Mouse (Mus musculus) embryonic facial prominence, embryonic 12.5 days (tissue): ENCODE data around the gene Gm3417. TPM values are rescaled to one million over a fixed set of nuclear protein-coding genes. Genes with fewer than 3 reads are reported as not detected.

Source experiments
- ATAC-seq: fragments of 200-750 bp; cut with Nextera tagmentation; 2 replicates; pipeline ENCODE4 v1.8.0; 2017; ENCODE audit not compliant: insufficient number of reproducible peaks, insufficient read depth, low FRiP score, low TSS enrichment
- H3K27ac ChIP-seq: fragments of 300-500 bp; sonication (generic); 2 replicates; pipeline ENCODE4 v1.5.1; 2016; ENCODE audit warnings: mild to moderate bottlenecking
- H3K27me3 ChIP-seq: fragments of 300-500 bp; sonication (generic); 2 replicates; pipeline ENCODE4 v1.6.1; 2016; ENCODE audit warnings: mild to moderate bottlenecking, moderate library complexity
- H3K36me3 ChIP-seq: fragments of 300-500 bp; sonication (generic); 2 replicates; pipeline ENCODE4 v1.6.1; 2016; ENCODE audit warnings: mild to moderate bottlenecking
- H3K4me1 ChIP-seq: fragments of 300-500 bp; sonication (generic); 2 replicates; pipeline ENCODE4 v1.6.1; 2016
- H3K4me2 ChIP-seq: fragments of 300-500 bp; sonication (generic); replicated peaks from 2 replicates; pipeline ENCODE4 v1.6.1; 2016; ENCODE audit warnings: mild to moderate bottlenecking, moderate library complexity
- H3K4me3 ChIP-seq: fragments of 300-500 bp; sonication (generic); 2 replicates; pipeline ENCODE4 v1.5.1; 2016; ENCODE audit warnings: mild to moderate bottlenecking
- H3K9ac ChIP-seq: fragments of 300-500 bp; sonication (generic); 2 replicates; pipeline ENCODE4 v1.6.1; 2016; ENCODE audit warnings: mild to moderate bottlenecking, moderate library complexity
- H3K9me3 ChIP-seq: fragments of 300-500 bp; sonication (generic); 2 replicates; pipeline ENCODE4 v1.6.1; 2016; ENCODE audit warnings: mild to moderate bottlenecking, moderate library complexity
- WGBS: fragments of 180-500 bp; shearing (Covaris S2); methylation state at CpG from one replicate; pipeline ENCODE4 v1.1.7; 2016; 5-methylcytosine and 5-hydroxymethylcytosine counted together
- polyA plus RNA-seq: library from polyadenylated mRNA; unstranded; fragments of >200 nt; fragmentation: Nextera tagmentation; extraction: Ambion mirVana; gene quantifications from 2 replicates; pipeline ENCODE4 v1.2.1, GENCODE M21; 2016

Gm3417 gene
- polyA plus RNA-seq, 1 experiment from 2014 or later = not detected

DNA sequence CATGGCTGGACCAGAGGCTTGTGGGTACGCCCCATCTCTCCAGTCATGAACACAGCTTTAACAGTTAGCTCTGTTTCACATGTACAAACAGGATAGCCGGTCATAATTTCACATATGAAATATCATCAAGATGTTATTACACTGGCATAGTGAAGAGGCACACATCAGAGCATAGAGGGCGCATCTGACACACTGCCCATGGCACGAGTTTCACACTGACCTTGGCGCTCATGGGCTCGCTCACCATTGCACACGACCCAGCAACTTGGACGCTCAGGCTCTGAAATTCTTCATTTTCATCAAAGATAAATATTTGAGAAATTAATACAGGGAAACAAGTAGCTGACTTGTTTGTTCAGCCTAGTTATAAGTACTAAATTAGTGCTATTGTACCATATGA lies 60.7 kb downstream of the Gm3417 start:
- Histone ChIP-seq H3K36me3 (no peaks in the 10 kb centered on the region), H3K9ac (no peak overlapping the region), H3K27ac (no peak overlapping the region), H3K27me3 (no peaks in the 10 kb centered on the region), H3K4me1 (no peaks in the 10 kb centered on the region), H3K9me3 (no peaks in the 10 kb centered on the region), H3K4me2 (no peak overlapping the region), H3K4me3 (no peak overlapping the region)
- 90% methylated on average over 8 of the region's 8 CpGs for WGBS
- ATAC-seq = no peak

DNA sequence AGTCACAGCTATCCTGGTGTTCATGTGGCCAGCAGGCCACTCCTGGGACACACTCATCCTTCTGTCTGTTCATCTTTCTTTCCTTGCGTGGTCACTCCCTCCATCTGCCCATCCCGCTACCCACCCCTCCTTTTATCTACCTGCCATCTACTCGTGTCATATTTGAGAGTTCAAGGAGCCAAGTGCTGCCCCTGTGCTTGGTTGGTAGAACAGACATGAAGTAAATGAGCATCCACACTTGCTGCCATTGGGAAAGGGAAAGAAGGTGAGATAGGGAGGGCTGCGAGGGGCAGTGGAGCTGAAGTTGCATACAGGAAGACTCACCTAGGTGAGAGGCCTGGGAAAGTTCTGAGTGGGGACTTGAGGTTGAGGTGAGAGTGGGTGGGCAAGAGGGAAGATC lies 64.2 kb downstream of the Gm3417 start:
- H3K27ac ChIP-seq = no peak overlapping the region
- no peak overlapping the region for H3K4me2 ChIP-seq
- no peaks in the 10 kb centered on the region for H3K9me3 ChIP-seq
- H3K27me3 ChIP-seq = no peaks in the 10 kb centered on the region
- ATAC-seq = no peak
- no peak overlapping the region for H3K4me3 ChIP-seq
- H3K9ac ChIP-seq = no peak overlapping the region
- no peaks in the 10 kb centered on the region for H3K36me3 ChIP-seq
- H3K4me1 ChIP-seq = no peaks in the 10 kb centered on the region
- 85% methylated on average over 4 of the region's 4 CpGs for WGBS

Other genes starting within 250 kb of the Gm3417 start
- 4.7 and 5.8 TPM in 2 replicates for gene Wdr27, start 35.6 kb downstream of the Gm3417 start, polyA plus RNA-seq
- gene 1600012H06Rik, start 35.6 kb downstream of the Gm3417 start, polyA plus RNA-seq = 30.7 and 33.3 TPM in 2 replicates
- gene Phf10, start 17.5 kb downstream of the Gm3417 start, polyA plus RNA-seq = 34.3 and 34.7 TPM in 2 replicates
- 11.1 and 12.2 TPM in 2 replicates for gene 9030025P20Rik, start 322 bp downstream of the Gm3417 start, polyA plus RNA-seq
- gene Gm3435, start 31.4 kb upstream of the Gm3417 start, polyA plus RNA-seq = 6.7 and 7.2 TPM in 2 replicates
- 101 and 107 TPM in 2 replicates for gene Ermard, start 62.4 kb upstream of the Gm3417 start, polyA plus RNA-seq
- not detected in 2 replicates for gene Tcte3, start 62.7 kb upstream of the Gm3417 start, polyA plus RNA-seq
- gene Gm3448, start 62.7 kb upstream of the Gm3417 start, polyA plus RNA-seq = 4.4 and 4.8 TPM in 2 replicates